Mouse (Mus musculus): Measurements from ENCODE around the gene Gm2564. TPM values are rescaled to one million over a fixed set of nuclear protein-coding genes. Genes with fewer than 3 reads are reported as not detected.

Gm2564 gene
- polyA plus RNA-seq (2012), result not detected in 2 replicates

GRCm38 (mm10) chr4:42629419-42629818, at the start of gene Gm2564:
Gene Gm2564 (plus strand): TSS chr4:42629719.

DNA sequence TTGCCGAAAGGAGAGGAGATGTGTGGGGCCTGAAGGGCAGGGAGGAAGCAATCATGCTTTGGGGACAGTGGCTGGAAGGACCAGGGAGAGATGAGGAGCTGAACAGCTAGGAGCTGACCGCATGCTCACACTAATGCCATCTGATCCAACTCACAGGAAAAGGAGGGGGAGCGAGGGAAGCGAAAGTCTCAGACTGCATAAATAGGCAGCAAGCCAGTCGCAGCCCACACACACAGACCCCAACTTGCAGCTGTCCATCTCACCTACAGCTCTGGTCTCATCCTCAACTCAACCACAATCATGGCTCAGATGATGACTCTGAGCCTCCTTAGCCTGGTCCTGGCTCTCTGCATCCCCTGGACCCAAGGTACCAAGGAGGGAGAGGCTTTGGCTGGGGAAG, 17.6 kb upstream of the Gm2564 start, which contains the start of gene Gm10591:
TSS of gene Gm10591 (plus strand) at position 301 of the 400 bp plus-strand sequence.

GRCm38 (mm10) chr4:42654951-42655350, 25.4 kb downstream of the Gm2564 start, which contains the start of gene Ccl27b:
Gene Ccl27b (plus strand): TSS chr4:42655251.

DNA sequence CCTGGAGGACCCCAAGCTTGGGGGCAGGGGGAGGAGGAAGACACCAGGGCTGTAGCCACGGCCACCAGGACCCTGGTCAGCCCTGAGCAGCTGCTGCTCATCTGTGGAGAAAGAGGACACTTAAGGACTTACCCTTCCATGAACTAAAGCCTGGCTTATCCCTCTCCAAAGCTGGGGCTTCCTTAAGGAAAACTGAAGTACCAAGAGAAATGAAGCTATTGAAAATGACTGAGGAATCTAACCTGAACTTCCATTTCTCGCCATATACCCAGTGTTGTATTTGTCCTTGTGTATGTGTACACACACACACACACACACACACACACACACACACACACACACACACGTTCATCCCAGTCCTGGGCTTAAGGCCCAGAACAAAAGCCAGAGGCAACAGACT, 32.3 kb downstream of the Gm2564 start, which contains the start of gene Il11ra2:
TSS of gene Il11ra2 (minus strand) at position 101 of the 400 bp plus-strand sequence.

Other genes starting within 250 kb of the Gm2564 start
- gene Gm21586, start 190.3 kb upstream of the Gm2564 start, polyA plus RNA-seq (2012), result 1.9 TPM in 1 of 2 replicates, not detected in the other
- gene Gm2163, start 163.0 kb upstream of the Gm2564 start, polyA plus RNA-seq (2012), result 0.07 and 0.08 TPM in 2 replicates
- gene Fam205a2, start 101.5 kb upstream of the Gm2564 start, polyA plus RNA-seq (2012), result not detected in 2 replicates
- not detected in 2 replicates for gene Gm10591, start 17.5 kb upstream of the Gm2564 start, polyA plus RNA-seq (2012)
- not detected in 2 replicates for gene Ccl27b, start 25.5 kb downstream of the Gm2564 start, polyA plus RNA-seq (2012)
- gene Il11ra2, start 32.2 kb downstream of the Gm2564 start, polyA plus RNA-seq (2012), result not detected in 2 replicates
- not detected in 2 replicates for gene 4930578G10Rik, start 105.8 kb downstream of the Gm2564 start, polyA plus RNA-seq (2012)
- gene Ccl19, start 126.9 kb downstream of the Gm2564 start, polyA plus RNA-seq (2012), result not detected in 2 replicates
- not detected in 2 replicates for gene Ccl21a, start 144.3 kb downstream of the Gm2564 start, polyA plus RNA-seq (2012)
- 0.05 TPM in 1 of 2 replicates, not detected in the other for gene Fam205a1, start 224.2 kb downstream of the Gm2564 start, polyA plus RNA-seq (2012)
- not detected in 2 replicates for gene Gm12394, start 227.1 kb downstream of the Gm2564 start, polyA plus RNA-seq (2012)
- gene Fam205c, start 244.5 kb downstream of the Gm2564 start, polyA plus RNA-seq (2012), result not detected in 2 replicates

Data from megakaryocyte-erythroid progenitor cell, adult 5 weeks (primary cell).